Mouse (Mus musculus) heart, postnatal 0 days (tissue): Measurements from ENCODE around the gene Entpd1.

Experiments
- CTCF ChIP-seq: IDR thresholded peaks from 2 replicates; pipeline ENCODE4 v1.5.1; 2016; ENCODE audit warnings: antibody characterized with exemption, control low read depth, low read depth
- EP300 ChIP-seq: IDR thresholded peaks from 2 replicates; pipeline ENCODE4 v1.6.1; 2016; ENCODE audit warnings: antibody characterized with exemption, low read depth

- TF ChIP-seq CTCF (no peak), EP300 (no peak)
Observed at GRCm38 (mm10) chr19:40595231-40595630, 16.9 kb upstream of the Entpd1 start.
